Mouse (Mus musculus): ENCODE results near the gene Pde8a. TPM values are rescaled to one million over a fixed set of nuclear protein-coding genes. Genes with fewer than 3 reads are reported as not detected.

Gene Pde8a
- polyA plus RNA-seq, 1 experiment from 2014 or later: 1.9 TPM

GRCm38 (mm10) chr7:81250601-81251000 lies 37.2 kb downstream of the Pde8a start:
- Histone ChIP-seq H3K4me2 (no peak overlapping the region), H3K27ac (no peak overlapping the region), H3K4me3 (no peak overlapping the region), H3K36me3 (ENCODE audit: poor library complexity, severe bottlenecking) (no peaks in the 10 kb centered on the region), H3K4me1 (no peaks in the 10 kb centered on the region), H3K27me3 (no peaks in the 10 kb centered on the region), H3K9me3 (replicated peaks) (no peaks in the 10 kb centered on the region), H3K9ac (no peak overlapping the region)
- WGBS: 87% methylated on average over 6 of the region's 6 CpGs
- no peak for ATAC-seq

GRCm38 (mm10) chr7:81251521-81251920 lies 38.1 kb downstream of the Pde8a start:
- H3K36me3 ChIP-seq (ENCODE audit: poor library complexity, severe bottlenecking): no peaks in the 10 kb centered on the region
- no peaks in the 10 kb centered on the region for H3K9me3 ChIP-seq (replicated peaks)
- H3K9ac ChIP-seq: no peak overlapping the region
- no peak overlapping the region for H3K27ac ChIP-seq
- no peaks in the 10 kb centered on the region for H3K27me3 ChIP-seq
- H3K4me2 ChIP-seq: no peak overlapping the region
- 87% methylated on average over 2 of the region's 2 CpGs for WGBS
- no peaks in the 10 kb centered on the region for H3K4me1 ChIP-seq
- H3K4me3 ChIP-seq: no peak overlapping the region
- no peak for ATAC-seq

- no peak overlapping the region for H3K4me2 ChIP-seq
- no peaks in the 10 kb centered on the region for H3K9me3 ChIP-seq (replicated peaks)
- H3K27ac ChIP-seq: no peak overlapping the region
- no peak overlapping the region for H3K9ac ChIP-seq
- H3K4me3 ChIP-seq: no peak overlapping the region
- 66% methylated on average over 11 of the region's 11 CpGs for WGBS
- no peak for ATAC-seq
- H3K4me1 ChIP-seq: no peaks in the 10 kb centered on the region
- H3K27me3 ChIP-seq: no peaks in the 10 kb centered on the region
- no peaks in the 10 kb centered on the region for H3K36me3 ChIP-seq (ENCODE audit: poor library complexity, severe bottlenecking)
These were observed 39.9 kb downstream of the Pde8a start for GRCm38 (mm10) chr7:81253317-81253716.

DNA sequence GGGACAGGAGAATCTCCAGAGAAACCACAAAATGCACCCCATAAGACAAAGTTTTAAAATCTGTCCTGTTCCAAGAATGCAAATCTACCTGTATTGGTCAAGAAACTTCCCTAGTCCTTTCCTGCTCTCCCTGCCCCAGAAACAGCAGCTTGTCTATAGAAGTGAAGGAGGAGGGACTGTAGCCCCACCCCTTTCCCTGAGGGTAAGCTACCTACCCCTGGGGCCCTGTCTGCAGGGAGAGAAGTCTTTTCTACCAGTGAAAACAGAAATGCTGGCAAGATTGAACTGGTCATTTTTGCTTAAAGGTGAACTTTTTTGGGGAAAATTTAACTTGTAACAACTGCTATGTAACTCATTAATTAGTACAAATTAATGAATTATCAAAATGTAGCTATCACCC lies 41.2 kb downstream of the Pde8a start:
- no peak overlapping the region for H3K4me3 ChIP-seq
- no peaks in the 10 kb centered on the region for H3K4me1 ChIP-seq
- no peaks in the 10 kb centered on the region for H3K9me3 ChIP-seq (replicated peaks)
- no peaks in the 10 kb centered on the region for H3K36me3 ChIP-seq (ENCODE audit: poor library complexity, severe bottlenecking)
- no peak overlapping the region for H3K4me2 ChIP-seq
- ATAC-seq: no peak
- no peaks in the 10 kb centered on the region for H3K27me3 ChIP-seq
- no peak overlapping the region for H3K27ac ChIP-seq
- no peak overlapping the region for H3K9ac ChIP-seq

DNA sequence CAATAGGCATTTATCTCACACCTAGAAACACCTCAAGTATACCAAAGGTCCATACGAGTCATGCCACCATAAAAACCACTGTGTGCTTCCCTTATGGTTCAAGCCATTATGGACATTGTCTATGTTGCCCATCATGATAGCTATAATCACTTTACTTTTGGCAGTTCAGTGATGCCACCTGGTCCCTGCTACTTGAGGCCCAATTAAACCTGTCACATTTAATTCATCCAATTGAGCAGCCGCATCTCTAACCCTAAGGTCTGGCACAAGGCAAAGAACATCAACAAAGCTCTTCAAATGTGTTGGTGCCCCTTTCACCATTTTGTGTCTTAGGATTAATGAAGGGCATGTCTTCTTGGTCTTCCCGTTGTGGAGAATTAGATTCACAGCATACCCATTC lies 42.1 kb downstream of the Pde8a start:
- no peak overlapping the region for H3K9ac ChIP-seq
- H3K4me2 ChIP-seq: no peak overlapping the region
- no peak overlapping the region for H3K4me3 ChIP-seq
- no peaks in the 10 kb centered on the region for H3K36me3 ChIP-seq (ENCODE audit: poor library complexity, severe bottlenecking)
- no peak overlapping the region for H3K27ac ChIP-seq
- H3K27me3 ChIP-seq: no peaks in the 10 kb centered on the region
- WGBS: 86% methylated on average over 3 of the region's 3 CpGs
- no peaks in the 10 kb centered on the region for H3K4me1 ChIP-seq
- no peak for ATAC-seq
- H3K9me3 ChIP-seq (replicated peaks): no peaks in the 10 kb centered on the region

GRCm38 (mm10) chr7:81256773-81257172 lies 43.4 kb downstream of the Pde8a start:
- 91% methylated on average over 3 of the region's 3 CpGs for WGBS
- Histone ChIP-seq H3K4me1 (no peaks in the 10 kb centered on the region), H3K4me3 (no peak overlapping the region), H3K27ac (no peak overlapping the region), H3K9me3 (replicated peaks) (no peaks in the 10 kb centered on the region), H3K9ac (no peak overlapping the region), H3K4me2 (no peak overlapping the region), H3K27me3 (no peaks in the 10 kb centered on the region), H3K36me3 (ENCODE audit: poor library complexity, severe bottlenecking) (no peaks in the 10 kb centered on the region)
- no peak for ATAC-seq

DNA sequence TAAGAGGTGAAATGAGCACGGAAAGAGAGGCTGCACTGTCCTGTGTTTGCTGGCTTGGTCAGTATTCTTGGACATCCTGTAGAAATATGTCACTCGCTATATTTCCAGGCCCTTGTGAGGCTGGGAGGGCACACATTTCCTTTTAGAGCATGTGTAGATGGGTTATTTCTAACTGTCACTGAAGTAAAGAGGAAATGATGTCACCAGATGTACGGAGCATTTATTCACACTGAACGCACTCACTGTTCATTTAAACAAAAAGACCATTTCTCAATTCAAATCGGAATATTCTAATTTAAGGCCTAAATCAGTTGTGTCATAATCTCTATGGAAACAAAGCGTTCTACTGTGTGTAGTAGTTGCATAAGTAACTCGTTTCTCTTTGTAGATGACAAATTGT lies 48.2 kb downstream of the Pde8a start:
- Histone ChIP-seq H3K36me3 (ENCODE audit: poor library complexity, severe bottlenecking) (no peaks in the 10 kb centered on the region), H3K4me3 (no peak overlapping the region), H3K27me3 (no peaks in the 10 kb centered on the region), H3K9ac (no peak overlapping the region), H3K9me3 (replicated peaks) (no peaks in the 10 kb centered on the region), H3K27ac (no peak overlapping the region), H3K4me2 (no peak overlapping the region), H3K4me1 (no peaks in the 10 kb centered on the region)
- no peak for ATAC-seq
- WGBS: 77% methylated on average over 7 of the region's 7 CpGs

GRCm38 (mm10) chr7:81272908-81273307 lies 59.5 kb downstream of the Pde8a start:
- Histone ChIP-seq H3K36me3 (ENCODE audit: poor library complexity, severe bottlenecking) (no peaks in the 10 kb centered on the region), H3K4me2 (no peak overlapping the region), H3K9me3 (replicated peaks) (no peaks in the 10 kb centered on the region), H3K9ac (no peak overlapping the region), H3K4me3 (no peak overlapping the region), H3K27ac (no peak overlapping the region), H3K27me3 (no peaks in the 10 kb centered on the region), H3K4me1 (no peaks in the 10 kb centered on the region)
- 76% methylated on average over 3 of the region's 3 CpGs for WGBS
- ATAC-seq: no peak

GRCm38 (mm10) chr7:81278966-81279365 lies 65.6 kb downstream of the Pde8a start:
- WGBS: 86% methylated on average over 6 of the region's 6 CpGs
- no peak for ATAC-seq

GRCm38 (mm10) chr7:81281240-81281639 lies 67.8 kb downstream of the Pde8a start:
- H3K27me3 ChIP-seq: no peaks in the 10 kb centered on the region
- no peaks in the 10 kb centered on the region for H3K4me1 ChIP-seq
- no peak overlapping the region for H3K4me2 ChIP-seq
- H3K9me3 ChIP-seq (replicated peaks): no peaks in the 10 kb centered on the region
- ATAC-seq: no peak
- H3K27ac ChIP-seq: no peak overlapping the region
- H3K9ac ChIP-seq: no peak overlapping the region
- no peak overlapping the region for H3K4me3 ChIP-seq
- WGBS: 91% methylated on average over 1 of the region's 1 CpGs
- H3K36me3 ChIP-seq (ENCODE audit: poor library complexity, severe bottlenecking): no peaks in the 10 kb centered on the region

More at GRCm38 (mm10) chr7:81278966-81279365, 65.6 kb downstream of the Pde8a start:
- Histone ChIP-seq H3K36me3 (ENCODE audit: poor library complexity, severe bottlenecking) (no peaks in the 10 kb centered on the region), H3K4me1 (no peaks in the 10 kb centered on the region), H3K4me2 (no peak overlapping the region), H3K27me3 (no peaks in the 10 kb centered on the region), H3K9ac (no peak overlapping the region), H3K4me3 (no peak overlapping the region), H3K9me3 (replicated peaks) (no peaks in the 10 kb centered on the region), H3K27ac (no peak overlapping the region)

DNA sequence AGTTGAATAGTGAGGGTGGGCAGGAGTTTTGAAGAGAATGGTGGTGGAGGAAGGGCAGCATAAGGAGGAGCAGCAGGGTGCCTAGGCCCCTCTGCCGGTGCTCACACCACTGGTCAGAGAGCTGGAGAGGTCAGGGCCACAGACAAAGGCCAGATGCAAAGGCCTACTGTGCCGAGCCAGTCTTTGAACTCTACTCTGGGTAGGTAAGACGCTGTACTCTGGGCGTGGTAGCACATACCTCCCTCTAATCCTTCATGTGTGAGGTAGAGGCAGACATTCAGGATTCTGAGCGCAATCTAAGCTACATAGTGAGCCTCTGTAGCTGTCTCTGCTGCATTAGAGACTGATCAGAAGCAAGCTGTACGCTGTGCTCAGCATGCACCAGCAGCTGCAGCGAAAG lies 73.1 kb downstream of the Pde8a start:
- no peaks in the 10 kb centered on the region for H3K4me1 ChIP-seq
- no peaks in the 10 kb centered on the region for H3K9me3 ChIP-seq (replicated peaks)
- no peak overlapping the region for H3K4me2 ChIP-seq
- ATAC-seq: no peak
- H3K4me3 ChIP-seq: no peak overlapping the region
- no peak overlapping the region for H3K9ac ChIP-seq
- no peaks in the 10 kb centered on the region for H3K27me3 ChIP-seq
- 38% methylated on average over 7 of the region's 7 CpGs for WGBS
- H3K36me3 ChIP-seq (ENCODE audit: poor library complexity, severe bottlenecking): no peaks in the 10 kb centered on the region
- no peak overlapping the region for H3K27ac ChIP-seq

- no peak overlapping the region for H3K4me3 ChIP-seq
- no peaks in the 10 kb centered on the region for H3K36me3 ChIP-seq (ENCODE audit: poor library complexity, severe bottlenecking)
- H3K4me2 ChIP-seq: no peak overlapping the region
- WGBS: 70% methylated on average over 8 of the region's 8 CpGs
- H3K9me3 ChIP-seq (replicated peaks): no peaks in the 10 kb centered on the region
- no peaks in the 10 kb centered on the region for H3K27me3 ChIP-seq
- no peak overlapping the region for H3K27ac ChIP-seq
- H3K9ac ChIP-seq: no peak overlapping the region
- H3K4me1 ChIP-seq: no peaks in the 10 kb centered on the region
- ATAC-seq: no peak
These were observed 73.5 kb downstream of the Pde8a start for GRCm38 (mm10) chr7:81286946-81287345.

- Histone ChIP-seq H3K9ac (no peak overlapping the region), H3K4me2 (no peak overlapping the region), H3K9me3 (replicated peaks) (no peaks in the 10 kb centered on the region), H3K27me3 (no peaks in the 10 kb centered on the region), H3K4me3 (no peak overlapping the region), H3K4me1 (no peaks in the 10 kb centered on the region), H3K36me3 (ENCODE audit: poor library complexity, severe bottlenecking) (no peaks in the 10 kb centered on the region), H3K27ac (no peak overlapping the region)
- no peak for ATAC-seq
- 91% methylated on average over 2 of the region's 2 CpGs for WGBS
These were observed 81.8 kb downstream of the Pde8a start for GRCm38 (mm10) chr7:81295169-81295568.

Measured in forebrain, embryonic 13.5 days (tissue).